8 mouse cellular contexts compared by ENCODE assay signal in the genomic region with DNA sequence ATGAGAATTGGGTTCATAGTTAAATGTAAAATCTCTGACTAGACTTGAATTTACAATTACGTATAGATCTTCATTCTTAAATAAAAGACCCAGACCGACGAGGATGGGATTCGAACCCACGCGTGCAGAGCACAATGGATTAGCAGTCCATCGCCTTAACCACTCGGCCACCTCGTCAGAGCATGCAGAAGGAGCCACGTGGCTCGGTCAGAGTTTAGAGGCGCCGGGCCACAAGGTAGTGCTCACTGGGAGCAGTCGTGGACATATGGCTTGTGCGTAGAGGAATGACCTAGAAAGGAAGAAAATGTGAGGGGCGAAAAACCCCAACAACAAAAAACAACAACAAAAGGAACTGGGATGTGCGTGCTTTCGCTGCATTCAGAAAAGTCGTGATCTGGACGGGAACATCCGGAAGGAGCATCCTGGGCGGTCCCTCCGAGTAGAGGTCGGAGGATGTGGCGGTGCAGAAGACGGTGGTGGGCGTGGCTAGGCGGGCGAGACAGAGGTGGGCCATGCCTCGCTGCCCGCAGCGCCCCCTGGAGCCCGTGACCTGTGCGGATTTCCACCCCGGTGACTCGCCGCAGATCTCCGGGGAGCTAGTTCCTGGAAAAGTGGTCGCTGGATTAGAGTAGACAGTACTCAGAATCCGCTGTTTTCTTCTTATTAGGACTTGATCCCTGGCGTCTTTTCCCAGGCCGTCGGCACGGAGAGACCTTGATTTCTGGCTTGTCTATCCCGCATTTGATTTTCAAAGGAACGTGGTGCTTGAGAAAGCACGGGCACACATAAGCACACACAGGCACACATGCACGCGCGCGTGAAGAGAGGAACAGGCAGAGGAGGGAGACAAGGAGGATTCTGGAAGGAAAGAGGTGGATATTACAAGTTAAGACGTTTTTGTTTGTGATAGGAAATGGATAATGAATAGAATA. TPM values are rescaled to one million over a fixed set of nuclear protein-coding genes. Genes with fewer than 3 reads are reported as not detected.
DNase-seq lines count a peak whose midpoint lies in the region; ATAC-seq lines count a peak whose summit lies in the region.

No protein-coding gene starts in this region.

- H3K27me3 ChIP-seq in hindbrain, embryonic 12.5 days = no peaks in the 10 kb centered on the region

- peak overlapping the region; percentile 60 for H3K9ac ChIP-seq in hindbrain, embryonic 12.5 days

- H3K9me3 ChIP-seq in hindbrain, embryonic 12.5 days (replicated peaks) = no peaks in the 10 kb centered on the region

- 0 out of 2 replicates have a peak, but pooled peaks cover 3% of the 10 kb centered on the region for H3K4me1 ChIP-seq in hindbrain, embryonic 12.5 days

- DNase-seq in NIH3T3 (ENCODE audit: low read depth) = peak; percentile 89
- DNase-seq in cerebellum, postnatal 10 days = peak; percentile 93 to 95
- DNase-seq in frontal cortex, postnatal 10 days (ENCODE audit: low spot score in 2 of 2) = peak; percentile 80 to 89
- DNase-seq in layer of hippocampus, postnatal 14 days (ENCODE audit: low spot score in 2 of 2) = peak; percentile 90 to 93
- peak; percentile 95 for DNase-seq in lung, postnatal 10 days
- peak; percentile 75 for DNase-seq in ovary, postnatal 14 days (ENCODE audit: low spot score)
- peak; percentile 90 to 95 for DNase-seq in thymus, postnatal 10 days (ENCODE audit: low spot score in 2 of 2)

- under 1% methylated on average over 52 of the region's 52 CpGs for WGBS in hindbrain, embryonic 12.5 days

- peak overlapping the region; percentile 60 for H3K4me2 ChIP-seq in hindbrain, embryonic 12.5 days (replicated peaks)

- H3K36me3 ChIP-seq in hindbrain, embryonic 12.5 days = no peaks in the 10 kb centered on the region

- peak overlapping the region; percentile 50 for H3K4me3 ChIP-seq in hindbrain, embryonic 12.5 days

- peak; percentile 95 for ATAC-seq in hindbrain, embryonic 12.5 days (ENCODE audit: low FRiP score)

- H3K27ac ChIP-seq in hindbrain, embryonic 12.5 days = peak overlapping the region; percentile 85

RNA-seq across cellular contexts. Expression of gene Hist1h2bj, which starts 7.8 kb away (rescaled TPM):
- polyA plus RNA-seq in hindbrain, embryonic 12.5 days (2016; fragmentation: Nextera tagmentation; extraction: Ambion mirVana) = 7.2 and 11.9 TPM in 2 replicates
- total RNA-seq in layer of hippocampus, postnatal 14 days (2021) = 10 to 100 TPM; 17.3 to 22.7 TPM

RNA-seq across cellular contexts. Expression of gene Hist1h2ag, which starts 8.1 kb away (rescaled TPM):
- polyA plus RNA-seq in hindbrain, embryonic 12.5 days (2016; fragmentation: Nextera tagmentation; extraction: Ambion mirVana) = 52.7 and 56.3 TPM in 2 replicates
- total RNA-seq in layer of hippocampus, postnatal 14 days (2021) = 10 to 100 TPM; 26.7 to 27.2 TPM

RNA-seq across cellular contexts. Expression of gene Hist1h4i, which starts 9.7 kb away (rescaled TPM):
- polyA plus RNA-seq in hindbrain, embryonic 12.5 days (2016; fragmentation: Nextera tagmentation; extraction: Ambion mirVana) = 18.2 and 20.9 TPM in 2 replicates
- 10 to 100 TPM; 42.3 to 60.3 TPM for total RNA-seq in layer of hippocampus, postnatal 14 days (2021)

RNA-seq across cellular contexts. Expression of gene Hist1h2bk, which starts 15.2 kb away (rescaled TPM):
- polyA plus RNA-seq in hindbrain, embryonic 12.5 days (2016; fragmentation: Nextera tagmentation; extraction: Ambion mirVana) = 5.5 and 9.1 TPM in 2 replicates
- 10 to 100 TPM; 22.2 to 42.1 TPM for total RNA-seq in layer of hippocampus, postnatal 14 days (2021)

RNA-seq across cellular contexts. Expression of gene Hist1h2ah, which starts 15.5 kb away (rescaled TPM):
- polyA plus RNA-seq in hindbrain, embryonic 12.5 days (2016; fragmentation: Nextera tagmentation; extraction: Ambion mirVana) = 17.9 TPM in 1 of 2 replicates, not detected in the other
- total RNA-seq in layer of hippocampus, postnatal 14 days (2021) = 10 to 100 TPM; 60.0 to 62.5 TPM

Comparison
In these comparisons a context has a peak if more than half of its experiments do, and no peak if none do; other contexts are left out.
1. Peak in every context shown above with its lines: DNase-seq, ATAC-seq, H3K4me3 ChIP-seq and H3K27ac ChIP-seq.